Mouse (Mus musculus) liver, adult (tissue): ENCODE data around the gene Dhrs1.

ENCODE experiments used
- GATA4 ChIP-seq: IDR thresholded peaks from 2 replicates; pipeline ENCODE4 v1.6.1; 2014; ENCODE audit warnings: mild to moderate bottlenecking, low read length; ENCODE audit not compliant: insufficient replicate concordance

The Dhrs1 gene

DNA sequence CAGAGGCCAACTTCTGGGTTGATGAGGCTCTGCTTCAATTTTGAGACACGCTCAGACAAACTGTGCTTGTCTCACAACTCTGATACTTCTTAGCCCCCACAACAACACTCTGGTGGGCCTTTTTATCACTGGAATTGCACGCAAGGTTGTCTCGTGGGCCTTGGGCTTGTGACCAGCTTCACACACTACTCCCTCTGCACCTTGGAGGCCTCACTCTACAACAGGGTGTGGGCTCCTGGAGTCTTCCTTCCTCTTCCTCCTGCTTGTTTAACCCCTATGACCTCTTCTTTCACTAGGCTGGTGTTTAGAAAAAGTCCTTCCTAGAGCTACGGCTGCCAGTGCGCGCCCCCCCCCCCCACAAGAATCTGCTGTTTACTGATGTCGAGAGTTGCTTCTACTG is 31.2 kb upstream of the Dhrs1 start:
- TF ChIP-seq GATA4, result no peak

DNA sequence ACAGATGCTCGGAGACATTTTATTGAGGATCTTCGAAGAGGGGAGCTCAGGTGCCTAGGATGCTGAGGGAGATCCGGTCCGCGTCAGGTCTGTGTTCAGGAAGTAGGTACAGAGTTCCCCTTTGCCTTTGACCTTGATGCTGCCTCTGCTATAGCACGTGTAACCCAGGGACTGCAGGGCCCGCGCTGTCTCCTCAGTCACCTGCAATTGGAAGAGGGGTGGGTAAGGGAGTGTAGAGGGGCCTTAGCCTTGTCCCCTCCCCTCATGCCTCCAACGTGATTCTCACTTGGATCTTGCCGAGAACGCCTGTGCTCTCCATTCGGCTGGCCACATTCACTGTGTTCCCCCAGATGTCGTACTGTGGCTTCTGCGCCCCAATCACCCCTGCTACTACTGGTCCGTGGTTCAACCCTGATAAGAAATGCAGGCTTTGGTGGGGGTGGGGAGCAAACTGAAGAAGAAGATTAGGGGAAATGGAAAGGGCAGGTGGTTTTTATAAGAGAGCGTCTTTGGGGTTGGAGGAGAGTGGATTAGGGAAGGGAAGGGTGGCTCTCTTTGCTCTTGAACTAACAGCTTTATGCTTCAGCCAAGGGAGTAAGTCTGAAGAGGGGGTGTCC is 23.7 kb upstream of the Dhrs1 start:
- no peak for TF ChIP-seq GATA4

DNA sequence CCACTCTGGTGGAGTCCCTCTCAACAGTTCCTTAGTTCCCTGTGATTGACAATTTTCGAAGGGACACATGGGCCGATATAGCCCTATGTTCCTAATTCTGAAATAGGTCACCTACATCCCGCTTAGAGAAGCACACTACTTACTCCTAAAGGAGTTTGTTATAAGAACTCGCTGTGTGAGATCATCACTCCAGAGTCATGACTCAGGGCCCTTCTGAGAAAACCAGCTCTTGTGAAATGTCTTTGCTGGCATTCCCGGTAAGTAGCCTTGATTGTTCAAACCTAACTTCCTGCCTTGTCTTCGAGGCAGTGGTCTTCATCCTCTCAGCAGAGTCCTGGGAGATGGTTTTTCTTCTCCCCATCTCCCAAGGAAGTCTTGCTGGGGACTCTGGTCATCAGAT is 23.1 kb upstream of the Dhrs1 start:
- TF ChIP-seq GATA4, result no peak

DNA sequence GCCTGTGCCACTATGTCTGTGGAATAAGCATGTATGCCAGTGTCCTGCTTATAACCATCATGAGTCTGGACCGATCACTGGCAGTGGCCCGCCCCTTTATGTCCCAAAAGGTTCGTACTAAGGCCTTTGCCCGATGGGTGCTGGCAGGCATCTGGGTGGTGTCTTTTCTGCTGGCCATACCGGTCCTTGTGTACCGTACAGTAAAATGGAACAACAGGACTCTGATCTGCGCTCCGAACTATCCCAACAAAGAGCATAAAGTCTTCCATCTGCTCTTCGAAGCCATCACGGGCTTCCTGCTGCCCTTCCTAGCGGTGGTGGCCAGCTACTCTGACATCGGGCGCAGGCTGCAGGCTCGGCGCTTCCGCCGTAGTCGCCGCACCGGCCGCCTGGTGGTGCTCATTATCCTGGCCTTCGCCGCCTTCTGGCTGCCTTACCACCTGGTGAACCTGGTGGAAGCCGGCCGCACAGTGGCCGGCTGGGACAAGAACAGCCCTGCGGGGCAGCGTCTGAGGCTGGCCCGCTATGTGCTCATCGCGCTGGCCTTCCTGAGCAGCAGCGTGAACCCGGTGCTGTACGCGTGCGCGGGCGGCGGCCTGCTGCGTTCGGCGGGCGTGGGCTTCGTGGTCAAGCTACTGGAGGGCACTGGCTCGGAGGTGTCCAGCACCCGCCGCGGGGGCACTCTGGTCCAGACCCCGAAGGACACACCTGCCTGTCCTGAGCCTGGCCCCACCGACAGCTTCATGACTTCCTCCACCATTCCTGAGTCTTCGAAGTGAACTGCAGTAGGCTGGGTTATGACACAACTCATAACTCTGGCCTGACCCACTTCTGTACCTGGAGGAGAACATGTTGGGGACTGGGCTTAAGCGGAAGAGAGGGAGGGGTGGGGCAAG is 22.3 kb upstream of the Dhrs1 start:
- TF ChIP-seq GATA4, result no peak

DNA sequence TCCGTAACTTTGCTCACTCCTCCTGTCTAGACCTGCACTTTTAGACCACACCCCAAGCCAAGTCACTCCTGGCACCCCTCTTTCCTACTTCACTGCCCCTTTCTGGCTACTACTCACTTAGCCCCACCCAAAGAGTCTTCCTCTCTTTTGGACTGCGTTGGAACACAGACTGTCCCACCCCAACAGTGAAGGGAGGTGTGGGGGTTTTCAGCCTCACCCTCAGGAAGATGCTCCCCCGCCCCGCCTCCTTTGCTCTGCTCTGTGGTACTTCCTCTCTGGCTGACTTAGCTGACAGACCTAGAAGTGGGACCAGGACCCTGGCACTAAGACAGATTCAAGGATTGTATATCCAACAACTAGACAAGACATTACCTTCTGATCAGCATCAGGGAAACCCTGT is 20.2 kb upstream of the Dhrs1 start, which contains the start of gene Ltb4r1:
Gene Ltb4r1, plus strand, starts transcription at position 267 of the 400 bp plus-strand sequence.
- no peak for TF ChIP-seq GATA4

DNA sequence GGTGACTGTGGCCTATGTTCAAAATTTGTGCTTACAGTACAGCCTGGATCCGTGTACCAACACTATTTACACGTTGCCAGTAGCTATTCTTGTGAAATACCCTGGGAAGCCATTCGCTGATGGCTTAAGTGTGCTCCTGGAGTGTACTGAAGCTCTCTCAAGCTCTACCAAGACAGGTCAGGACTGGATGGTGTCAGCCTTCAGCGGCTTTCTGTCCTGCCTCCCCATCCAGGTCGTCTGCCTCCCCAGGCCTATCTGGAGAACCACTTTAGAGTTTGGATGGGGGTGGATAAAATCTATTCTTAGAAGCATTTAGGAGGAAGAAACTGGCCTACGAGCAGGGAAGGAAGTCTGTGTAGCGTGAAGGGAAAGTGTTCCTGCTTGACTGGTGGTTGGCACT is 17.7 kb upstream of the Dhrs1 start:
- no peak for TF ChIP-seq GATA4

DNA sequence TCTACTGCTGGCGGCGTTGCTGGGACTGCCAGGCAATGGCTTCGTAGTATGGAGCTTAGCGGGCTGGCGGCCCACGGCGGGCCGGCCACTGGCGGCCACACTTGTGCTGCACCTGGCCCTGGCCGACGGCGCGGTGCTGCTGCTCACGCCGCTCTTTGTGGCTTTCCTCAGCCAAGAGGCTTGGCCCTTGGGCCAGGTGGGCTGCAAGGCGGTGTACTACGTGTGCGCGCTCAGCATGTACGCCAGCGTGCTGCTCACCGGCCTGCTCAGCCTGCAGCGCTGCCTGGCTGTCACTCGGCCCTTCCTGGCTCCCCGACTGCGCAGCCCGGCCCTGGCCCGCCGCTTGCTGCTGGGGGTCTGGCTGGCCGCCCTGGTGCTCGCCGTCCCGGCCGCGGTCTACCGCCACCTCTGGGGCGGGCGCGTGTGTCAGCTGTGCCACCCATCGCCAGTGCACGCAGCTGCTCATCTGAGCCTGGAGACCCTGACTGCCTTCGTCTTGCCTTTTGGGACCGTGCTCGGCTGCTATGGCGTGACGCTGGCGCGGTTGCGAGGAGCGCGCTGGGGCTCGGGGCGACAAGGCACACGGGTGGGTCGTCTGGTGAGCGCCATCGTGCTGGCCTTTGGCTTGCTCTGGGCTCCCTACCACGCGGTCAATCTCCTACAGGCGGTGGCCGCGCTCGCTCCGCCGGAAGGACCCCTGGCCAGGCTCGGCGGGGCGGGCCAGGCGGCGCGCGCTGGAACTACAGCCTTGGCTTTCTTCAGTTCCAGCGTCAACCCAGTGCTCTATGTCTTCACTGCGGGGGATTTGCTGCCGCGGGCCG is 16.7 kb upstream of the Dhrs1 start:
- TF ChIP-seq GATA4, result no peak

DNA sequence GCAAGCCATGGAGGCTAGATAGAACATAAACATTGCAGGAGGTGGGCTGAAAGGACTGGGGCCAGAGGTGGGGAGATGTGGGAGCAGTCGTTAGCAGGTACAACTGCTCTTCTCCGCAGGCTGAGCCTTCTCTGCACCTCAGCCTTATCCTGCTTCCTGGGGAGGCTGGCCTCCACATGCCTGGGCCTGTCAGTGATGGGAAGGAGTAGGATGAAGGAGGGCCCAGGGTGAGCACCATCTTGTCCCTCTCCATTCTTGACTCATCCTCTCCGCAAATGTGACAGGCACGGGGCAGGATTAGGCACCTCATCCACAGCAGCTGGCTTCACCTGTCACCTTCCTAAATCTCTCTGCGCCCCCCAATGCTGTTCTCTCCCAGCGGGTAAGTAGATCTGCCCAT is 15.7 kb upstream of the Dhrs1 start, which contains the start of gene Ltb4r2:
Gene Ltb4r2, plus strand, starts transcription at position 266 of the 400 bp plus-strand sequence.
- TF ChIP-seq GATA4, result no peak

DNA sequence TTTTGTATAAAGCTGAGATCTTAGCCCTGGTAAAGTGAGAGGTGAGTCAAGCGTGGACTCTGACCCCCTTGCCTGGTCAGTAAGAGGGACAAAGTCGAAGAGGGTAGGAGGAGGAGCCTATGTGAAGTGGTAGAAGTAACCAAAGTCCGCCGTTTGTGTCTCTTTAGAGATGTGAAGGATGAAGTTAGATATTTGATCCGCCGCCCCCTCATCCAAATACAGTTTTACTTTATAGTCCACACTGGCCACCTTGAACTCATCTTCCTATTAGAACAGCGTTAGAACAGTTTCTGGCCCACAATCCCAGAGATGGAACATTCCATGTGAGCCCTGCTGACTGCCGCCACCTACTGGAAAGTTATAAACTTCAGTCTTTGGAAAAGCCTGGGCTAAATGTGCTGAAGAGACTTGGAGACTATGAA is 12.9 kb upstream of the Dhrs1 start, which contains the start of gene Cideb:
Gene Cideb, minus strand, starts transcription at position 96 of the 422 bp plus-strand sequence.
- TF ChIP-seq GATA4, result no peak

DNA sequence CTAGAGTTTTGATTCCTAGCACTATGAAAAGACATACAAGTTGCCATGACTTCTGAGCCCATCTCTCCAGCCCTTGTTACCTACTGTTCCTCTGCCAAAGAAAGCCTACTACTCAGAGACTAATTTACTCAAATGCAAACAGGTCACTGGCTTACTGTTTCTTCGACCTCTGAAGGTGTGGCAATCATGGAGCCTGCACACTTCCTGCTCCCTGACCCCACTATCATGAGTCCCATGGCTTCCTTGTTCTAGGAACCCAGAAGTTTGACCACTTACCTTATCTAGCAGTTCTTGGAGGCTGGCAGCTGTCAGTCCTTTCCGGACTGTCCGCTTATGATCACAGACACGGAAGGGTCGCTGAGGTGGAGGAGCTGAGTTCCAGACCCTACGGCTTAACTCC is 12.1 kb upstream of the Dhrs1 start:
- no peak for TF ChIP-seq GATA4

DNA sequence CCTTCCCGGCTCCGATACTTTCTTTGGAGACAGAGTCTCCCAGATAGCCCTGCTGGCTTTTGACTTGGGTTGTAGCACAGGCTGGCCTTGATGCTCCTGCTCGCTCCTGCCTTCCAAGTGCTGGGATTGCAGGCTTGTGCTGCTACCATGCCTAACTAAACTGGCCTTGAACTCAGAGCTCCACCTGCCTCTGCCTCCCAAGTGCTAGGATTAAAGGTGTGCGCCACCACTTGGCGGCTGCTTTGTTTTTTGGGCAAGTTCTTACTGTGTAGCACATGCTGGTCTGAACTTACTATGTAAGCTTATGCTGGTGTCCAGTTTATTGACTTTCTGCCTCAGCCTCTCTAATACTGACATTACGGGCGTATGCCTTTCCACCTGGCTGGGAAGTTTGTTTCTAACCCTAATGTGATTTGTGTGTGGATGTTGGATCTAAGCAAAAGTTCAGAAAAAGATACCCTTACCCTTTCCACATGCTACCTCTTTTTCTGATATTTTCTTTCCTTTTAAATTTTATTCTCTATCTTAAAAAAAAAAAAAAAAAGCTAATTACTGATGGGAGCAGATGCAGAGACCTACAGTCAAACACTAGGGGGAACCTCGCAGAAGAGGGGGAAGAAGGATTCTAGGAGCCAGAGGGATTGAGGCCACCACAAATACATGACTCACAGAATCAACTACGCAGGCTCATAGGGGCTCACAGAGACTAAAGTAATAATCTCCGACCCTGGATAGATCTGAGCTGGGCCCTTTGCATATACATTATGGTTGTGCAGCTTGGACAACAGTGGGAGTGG is 1.8 kb upstream of the Dhrs1 start:
- TF ChIP-seq GATA4, result no peak

DNA sequence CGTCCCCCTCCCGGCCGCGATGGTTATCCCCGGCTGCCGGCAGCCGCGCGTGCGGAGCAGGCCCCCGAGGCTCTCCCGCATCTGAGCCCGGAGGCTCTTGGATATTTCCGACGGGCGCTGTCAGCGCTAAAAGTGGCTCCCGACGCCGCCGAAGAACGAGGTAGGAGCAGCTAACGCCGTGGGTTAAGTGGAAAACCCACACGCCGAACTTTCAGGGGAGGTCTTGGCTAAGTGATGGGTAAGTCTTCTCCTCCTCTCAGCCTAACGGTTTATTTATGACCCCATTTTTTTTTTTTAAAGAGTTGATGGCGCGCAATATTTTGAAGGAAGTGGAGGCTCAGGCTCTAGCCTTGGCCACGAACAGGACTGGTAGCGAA is 359 bp upstream of the Dhrs1 start:
- TF ChIP-seq GATA4, result no peak

DNA sequence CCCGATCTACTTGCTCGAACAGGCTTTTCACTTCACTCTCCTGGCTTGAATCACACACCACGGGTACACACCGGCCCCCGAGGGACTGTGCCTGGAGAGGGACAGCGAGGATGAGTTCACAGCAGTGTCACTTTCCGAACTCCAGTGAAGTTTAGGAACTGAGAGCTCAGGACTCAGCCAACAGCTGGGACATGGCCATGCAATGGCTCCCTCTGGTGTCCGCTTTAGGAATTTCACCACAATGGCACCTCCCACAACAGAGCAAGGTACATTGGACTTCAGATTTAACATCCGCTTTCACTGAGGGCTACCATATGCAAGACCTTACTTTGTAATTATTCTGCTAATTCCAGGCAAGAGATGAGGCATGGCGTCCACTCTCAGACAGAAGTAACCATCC is 1.8 kb downstream of the Dhrs1 start:
- no peak for TF ChIP-seq GATA4

DNA sequence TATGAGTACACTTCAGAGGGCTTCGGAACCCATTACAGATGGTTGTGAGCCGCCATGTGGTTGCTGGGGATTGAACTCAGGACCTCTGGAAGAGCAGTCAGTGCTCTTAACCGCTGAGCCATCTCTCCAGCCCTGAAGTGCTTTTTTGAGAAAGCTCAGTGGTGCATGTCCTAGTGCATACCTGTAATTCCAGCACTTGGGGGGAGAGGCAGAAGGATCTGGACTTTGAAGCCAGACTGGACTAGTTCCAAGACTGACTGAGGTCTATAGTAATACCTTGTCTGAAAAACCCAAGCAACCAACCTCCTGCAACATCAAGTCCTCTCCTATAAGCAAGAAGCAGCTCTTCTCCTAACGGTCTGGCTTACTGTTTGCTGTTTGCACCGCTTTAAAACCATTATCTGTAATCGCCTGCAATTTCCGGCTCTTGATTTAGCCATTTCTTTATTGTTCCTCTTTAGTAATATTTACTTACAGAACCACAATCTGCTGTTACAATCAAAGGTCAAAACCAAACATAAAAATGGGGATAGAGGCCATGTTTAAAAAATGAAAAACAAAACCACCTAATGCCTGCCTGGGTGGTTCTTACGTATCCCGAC is 8.3 kb downstream of the Dhrs1 start:
- TF ChIP-seq GATA4, result no peak

DNA sequence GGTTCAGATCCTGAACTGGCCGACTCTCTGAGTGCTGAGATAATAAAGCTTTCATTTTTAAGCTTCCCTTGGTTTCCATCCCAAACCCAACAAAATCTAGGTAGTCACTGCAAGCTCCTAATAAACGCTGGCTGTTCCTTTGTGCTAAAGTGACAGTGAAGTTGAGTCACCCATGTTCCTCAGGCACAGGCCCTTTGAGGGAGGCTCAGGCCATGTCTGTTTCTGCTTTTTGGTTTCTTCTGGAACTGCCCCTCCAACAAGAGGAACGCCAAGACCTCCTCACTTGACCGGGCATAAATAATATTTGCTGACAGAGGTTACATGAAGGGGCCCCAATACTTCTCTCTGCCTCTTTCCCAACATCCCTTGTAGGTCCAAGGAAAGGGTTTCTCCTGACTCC is 9.7 kb downstream of the Dhrs1 start:
- TF ChIP-seq GATA4, result no peak

DNA sequence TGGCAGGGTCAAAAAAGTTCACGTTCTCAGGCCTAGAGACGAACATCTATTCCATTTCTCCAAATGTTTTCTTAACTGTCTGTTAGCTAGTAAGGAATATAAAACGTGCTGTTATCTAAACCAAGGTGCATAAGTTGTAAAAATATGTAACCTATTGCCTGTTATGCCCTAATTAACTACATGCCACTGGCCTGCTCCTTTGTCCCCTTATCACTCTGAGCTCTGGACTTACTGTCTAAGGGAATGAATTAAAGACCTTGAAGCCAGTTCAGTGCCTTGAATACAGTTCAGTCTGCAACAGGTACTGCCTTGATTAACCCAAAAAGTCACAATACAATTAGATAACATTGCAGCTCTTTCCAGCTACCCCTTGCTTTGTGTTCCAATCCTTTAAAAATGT is 10.2 kb downstream of the Dhrs1 start:
- no peak for TF ChIP-seq GATA4
